Mouse (Mus musculus): Measurements from ENCODE around the gene Mdm2. TPM values are rescaled to one million over a fixed set of nuclear protein-coding genes. Genes with fewer than 3 reads are reported as not detected.

Mdm2 gene
- polyA plus RNA-seq, 1 experiment = 122 TPM

DNA sequence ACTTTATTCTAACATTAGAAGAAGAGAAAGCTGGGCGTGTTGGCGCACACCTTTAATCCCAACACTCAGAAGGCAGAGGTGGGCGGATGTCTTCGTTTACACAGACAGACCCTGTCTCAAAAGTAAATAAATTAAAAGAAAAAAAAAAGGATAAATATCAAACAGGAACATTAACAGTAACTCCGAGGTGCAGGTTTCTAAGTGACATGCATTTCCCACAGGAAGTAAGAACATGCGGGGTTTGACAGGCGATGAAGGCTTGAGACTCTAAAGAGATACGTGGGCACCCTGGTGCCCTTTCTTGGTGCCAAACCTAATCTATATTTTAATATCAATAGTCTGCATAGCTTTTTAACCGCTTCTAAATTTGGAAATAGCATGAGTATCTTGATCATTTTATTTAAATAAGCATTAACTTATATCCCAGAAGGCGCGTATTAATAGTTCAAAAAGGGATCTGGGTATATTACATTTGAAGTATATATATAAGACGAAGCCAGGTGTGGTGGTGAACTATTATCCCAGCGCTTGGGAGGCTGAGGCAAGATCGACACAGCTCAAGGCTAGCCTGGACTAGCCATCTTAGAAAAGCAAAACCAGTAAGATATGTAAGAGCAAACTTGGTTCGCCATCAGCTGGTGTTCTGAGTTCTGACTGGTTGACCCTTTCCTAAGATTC, 25.2 kb downstream of the Mdm2 start:
- no peak for TF ChIP-seq POLR2A (IDR thresholded peaks at IDR 0.05; ENCODE audit: low read depth, low read length)
- no peak for TF ChIP-seq CTCF (IDR thresholded peaks at IDR 0.05; ENCODE audit: borderline replicate concordance, insufficient read depth, low read length)
- H3K4me3 ChIP-seq (ENCODE audit: insufficient read depth, low read length) = no peak overlapping the region
- no peak overlapping the region for H3K27ac ChIP-seq (ENCODE audit: insufficient read depth, low read length)
- no peaks in the 10 kb centered on the region for H3K4me1 ChIP-seq (ENCODE audit: control insufficient read depth, insufficient read depth, low read length)

DNA sequence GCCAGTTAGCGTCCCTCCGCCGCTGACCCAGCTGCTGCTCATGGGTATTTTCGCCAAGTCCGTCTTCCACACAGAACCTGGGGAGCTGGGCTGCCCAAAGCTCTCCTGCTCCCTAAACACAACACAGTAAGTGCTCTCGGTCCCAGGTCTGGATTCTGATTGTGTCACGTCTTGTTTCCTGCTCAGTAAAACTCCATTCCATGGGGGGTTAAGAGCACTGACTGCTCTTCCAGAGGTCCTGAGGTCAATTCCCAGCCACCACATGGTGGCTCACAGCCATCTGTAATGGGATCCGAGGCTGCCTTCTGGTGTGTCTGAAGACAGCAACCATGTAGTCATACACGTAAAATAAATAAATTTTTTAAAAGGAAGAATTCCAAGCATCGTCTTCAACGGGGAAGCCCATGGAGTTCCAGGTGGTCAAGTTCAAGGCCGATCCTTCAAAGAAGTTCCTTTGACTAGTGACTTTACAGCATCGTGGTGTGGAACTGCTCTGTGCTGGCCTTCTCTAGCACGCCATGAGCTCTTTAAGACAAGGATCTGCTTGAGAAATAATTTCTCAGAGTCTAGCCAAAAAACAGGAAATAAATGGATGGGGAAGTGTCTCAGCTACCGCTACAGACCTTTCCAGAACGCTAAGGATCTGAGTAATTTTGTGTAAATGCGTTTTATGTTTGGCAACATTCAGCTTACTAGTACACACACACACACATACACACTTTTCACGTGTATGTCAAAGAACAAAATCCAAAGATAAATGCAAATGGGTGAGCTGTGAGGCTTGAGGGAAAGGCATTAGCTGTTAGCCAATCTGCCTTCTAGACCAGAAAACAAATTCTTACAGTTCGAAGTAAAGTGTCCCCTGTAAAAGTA, 26.0 kb downstream of the Mdm2 start:
- H3K4me3 ChIP-seq (ENCODE audit: insufficient read depth, low read length) = no peak overlapping the region
- H3K27ac ChIP-seq (ENCODE audit: insufficient read depth, low read length) = no peak overlapping the region
- H3K4me1 ChIP-seq (ENCODE audit: control insufficient read depth, insufficient read depth, low read length) = no peaks in the 10 kb centered on the region
- TF ChIP-seq CTCF (IDR thresholded peaks at IDR 0.05; ENCODE audit: borderline replicate concordance, insufficient read depth, low read length) = no peak
- no peak for TF ChIP-seq POLR2A (IDR thresholded peaks at IDR 0.05; ENCODE audit: low read depth, low read length)

DNA sequence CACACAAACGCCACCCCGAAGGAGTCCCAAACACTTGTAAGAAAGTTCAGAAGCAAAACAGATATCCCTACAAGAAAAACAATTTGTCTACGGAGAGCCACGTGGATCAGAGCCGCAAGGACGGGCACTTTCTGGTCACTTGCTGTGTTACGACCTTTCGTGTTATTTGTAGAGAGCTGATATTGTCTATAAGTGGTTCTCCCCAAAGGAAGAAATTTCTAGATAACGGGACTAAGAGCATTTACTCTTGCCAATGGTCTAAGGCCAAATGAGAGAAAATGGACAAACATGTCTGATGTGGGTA, 26.9 kb downstream of the Mdm2 start:
- Histone ChIP-seq H3K27ac (ENCODE audit: insufficient read depth, low read length) (no peak overlapping the region), H3K4me3 (ENCODE audit: insufficient read depth, low read length) (no peak overlapping the region), H3K4me1 (ENCODE audit: control insufficient read depth, insufficient read depth, low read length) (no peaks in the 10 kb centered on the region)
- no peak for TF ChIP-seq POLR2A (IDR thresholded peaks at IDR 0.05; ENCODE audit: low read depth, low read length)
- TF ChIP-seq CTCF (IDR thresholded peaks at IDR 0.05; ENCODE audit: borderline replicate concordance, insufficient read depth, low read length) = no peak

DNA sequence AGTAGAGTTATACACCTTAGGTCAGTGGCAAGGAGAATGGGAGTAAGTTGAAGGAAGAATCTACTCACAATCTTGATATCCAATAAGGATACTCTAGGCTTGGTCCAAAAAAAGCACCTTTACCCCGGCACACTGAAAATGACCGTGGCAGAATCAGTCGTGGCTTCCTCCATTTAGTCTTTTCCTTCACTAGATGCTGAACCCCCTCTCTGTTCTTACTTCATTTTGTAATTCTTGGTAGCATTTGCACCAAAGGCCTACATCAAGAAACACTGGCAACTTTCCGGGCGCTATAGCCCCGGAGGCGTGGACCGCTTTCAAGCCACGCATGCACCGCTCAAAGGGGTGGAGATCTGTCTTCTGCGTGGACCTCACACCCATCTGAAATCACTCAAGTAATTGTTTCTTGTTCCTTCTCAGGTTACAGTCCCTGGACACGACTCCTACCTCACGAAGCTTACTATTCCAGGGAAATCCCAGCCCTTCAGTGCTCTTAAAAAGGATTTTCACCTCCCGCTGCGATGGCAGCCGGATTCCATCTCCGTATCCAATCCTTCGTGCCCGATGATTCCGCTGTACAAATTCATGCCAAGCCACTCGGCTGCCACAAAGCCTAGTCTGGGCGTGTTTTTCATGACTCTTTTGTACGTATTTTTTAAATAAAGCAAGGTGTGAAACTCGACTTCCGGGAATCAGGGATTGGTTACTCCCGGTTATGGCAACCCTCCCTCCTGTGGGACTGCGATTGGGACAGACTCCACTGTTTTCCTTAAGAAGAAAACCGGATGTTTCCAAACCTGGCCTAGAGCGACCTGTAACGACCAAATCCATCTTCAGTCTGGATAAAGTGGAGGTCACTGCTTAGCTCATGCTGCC, 27.5 kb downstream of the Mdm2 start:
- no peak overlapping the region for H3K27ac ChIP-seq (ENCODE audit: insufficient read depth, low read length)
- H3K4me3 ChIP-seq (ENCODE audit: insufficient read depth, low read length) = no peak overlapping the region
- TF ChIP-seq POLR2A (IDR thresholded peaks at IDR 0.05; ENCODE audit: low read depth, low read length) (no peak), CTCF (IDR thresholded peaks at IDR 0.05; ENCODE audit: borderline replicate concordance, insufficient read depth, low read length) (no peak)
- H3K4me1 ChIP-seq (ENCODE audit: control insufficient read depth, insufficient read depth, low read length) = no peaks in the 10 kb centered on the region

DNA sequence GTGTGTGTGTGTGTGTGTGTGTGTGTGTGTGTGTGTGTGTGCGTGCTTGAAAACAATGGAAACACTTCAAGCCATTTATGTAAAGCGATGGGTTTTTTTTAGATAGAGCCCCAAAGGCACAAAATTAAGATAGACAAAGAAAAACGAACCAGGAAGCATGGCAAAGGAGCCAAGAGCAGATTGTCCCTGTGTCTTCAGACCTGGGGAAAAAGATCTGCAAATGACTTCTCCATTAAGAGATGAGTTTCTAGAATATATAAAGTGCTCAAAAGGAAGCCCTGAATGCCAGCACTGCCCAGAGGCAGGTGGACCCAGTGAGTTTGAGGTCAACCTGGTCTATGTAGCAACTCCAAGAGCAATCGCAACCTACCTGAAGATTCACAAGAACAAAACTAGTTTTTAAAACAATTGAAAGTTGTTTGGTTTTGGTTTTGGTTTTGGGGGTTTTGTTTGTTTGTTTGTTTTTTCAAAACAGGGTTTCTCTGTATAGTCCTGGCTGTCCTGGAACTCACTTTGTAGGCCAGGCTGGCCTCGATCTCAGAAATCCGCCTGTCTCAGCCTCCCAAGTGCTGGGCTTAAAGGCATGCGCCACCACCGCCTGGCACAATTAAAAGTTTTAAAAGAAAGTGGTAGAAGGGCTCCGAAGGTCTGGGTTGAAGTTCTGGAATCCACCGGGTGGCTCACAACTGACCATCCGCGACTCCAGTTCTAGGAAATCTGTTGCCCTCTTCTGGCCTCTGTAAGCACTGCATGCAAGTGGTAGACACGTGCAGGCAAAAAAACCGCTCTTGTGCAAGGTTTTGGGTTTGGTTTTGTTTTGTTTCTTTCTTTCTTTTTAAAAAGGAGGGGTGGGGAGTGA, 28.3 kb downstream of the Mdm2 start:
- TF ChIP-seq POLR2A (IDR thresholded peaks at IDR 0.05; ENCODE audit: low read depth, low read length) = no peak
- peak; percentile 18; the same call in 1 of the 2 replicates for TF ChIP-seq CTCF (IDR thresholded peaks at IDR 0.05; ENCODE audit: borderline replicate concordance, insufficient read depth, low read length)
- H3K27ac ChIP-seq (ENCODE audit: insufficient read depth, low read length) = no peak overlapping the region
- H3K4me1 ChIP-seq (ENCODE audit: control insufficient read depth, insufficient read depth, low read length) = no peaks in the 10 kb centered on the region
- no peak overlapping the region for H3K4me3 ChIP-seq (ENCODE audit: insufficient read depth, low read length)

DNA sequence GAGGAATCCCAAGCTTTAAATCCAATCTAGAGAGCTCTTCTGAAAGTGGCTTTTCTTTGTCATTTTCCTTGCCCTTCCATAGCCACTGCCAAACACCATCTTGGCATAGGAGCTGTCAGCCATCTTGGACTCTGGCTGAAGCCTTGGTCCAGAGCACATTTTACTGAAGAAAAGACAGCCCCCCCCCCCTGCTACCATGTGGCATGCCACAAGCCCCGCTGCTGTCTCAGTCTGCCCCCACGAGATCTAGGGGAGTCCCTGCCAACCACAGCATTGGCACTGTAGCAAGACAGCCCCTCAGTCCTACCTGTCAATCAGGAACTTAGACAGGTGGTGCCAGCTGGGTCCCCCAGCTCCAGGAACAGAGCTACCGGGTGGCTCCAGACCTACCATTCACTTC, 29.0 kb downstream of the Mdm2 start:
- no peak overlapping the region for H3K4me3 ChIP-seq (ENCODE audit: insufficient read depth, low read length)
- no peaks in the 10 kb centered on the region for H3K4me1 ChIP-seq (ENCODE audit: control insufficient read depth, insufficient read depth, low read length)
- TF ChIP-seq CTCF (IDR thresholded peaks at IDR 0.05; ENCODE audit: borderline replicate concordance, insufficient read depth, low read length) (no peak), POLR2A (IDR thresholded peaks at IDR 0.05; ENCODE audit: low read depth, low read length) (no peak)
- H3K27ac ChIP-seq (ENCODE audit: insufficient read depth, low read length) = no peak overlapping the region

DNA sequence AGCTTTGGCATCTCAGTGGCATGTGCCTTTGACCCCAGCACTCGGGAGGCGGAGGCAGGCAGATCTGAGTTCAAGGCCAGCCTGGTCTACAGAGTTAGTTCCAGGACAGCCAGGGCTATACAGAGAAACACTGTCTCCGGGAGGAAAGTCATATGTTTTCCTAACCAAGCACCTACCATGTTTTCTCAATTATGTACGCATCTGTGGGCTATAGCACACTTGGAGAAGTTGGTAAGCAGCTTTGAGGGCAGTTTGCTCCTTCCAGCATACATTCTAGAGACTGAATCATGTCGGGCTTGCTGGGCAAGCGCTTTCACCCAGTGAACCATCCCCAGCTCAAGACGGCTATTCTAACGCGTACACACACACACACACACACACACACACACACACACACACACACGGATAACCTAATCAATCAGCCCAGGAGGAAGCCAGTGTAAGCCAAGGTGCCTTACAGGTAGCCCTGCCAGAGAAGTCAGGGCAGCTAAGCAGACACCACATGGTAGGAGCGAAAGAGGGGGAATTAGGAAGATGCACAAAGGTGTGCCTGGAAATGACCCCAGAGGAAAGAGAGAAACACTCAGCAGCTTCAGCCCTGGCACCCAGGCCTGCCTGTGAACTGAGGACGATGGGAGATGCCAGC, 29.6 kb downstream of the Mdm2 start:
- H3K4me3 ChIP-seq (ENCODE audit: insufficient read depth, low read length) = no peak overlapping the region
- H3K27ac ChIP-seq (ENCODE audit: insufficient read depth, low read length) = no peak overlapping the region
- TF ChIP-seq POLR2A (IDR thresholded peaks at IDR 0.05; ENCODE audit: low read depth, low read length) = no peak
- no peak for TF ChIP-seq CTCF (IDR thresholded peaks at IDR 0.05; ENCODE audit: borderline replicate concordance, insufficient read depth, low read length)
- no peaks in the 10 kb centered on the region for H3K4me1 ChIP-seq (ENCODE audit: control insufficient read depth, insufficient read depth, low read length)

DNA sequence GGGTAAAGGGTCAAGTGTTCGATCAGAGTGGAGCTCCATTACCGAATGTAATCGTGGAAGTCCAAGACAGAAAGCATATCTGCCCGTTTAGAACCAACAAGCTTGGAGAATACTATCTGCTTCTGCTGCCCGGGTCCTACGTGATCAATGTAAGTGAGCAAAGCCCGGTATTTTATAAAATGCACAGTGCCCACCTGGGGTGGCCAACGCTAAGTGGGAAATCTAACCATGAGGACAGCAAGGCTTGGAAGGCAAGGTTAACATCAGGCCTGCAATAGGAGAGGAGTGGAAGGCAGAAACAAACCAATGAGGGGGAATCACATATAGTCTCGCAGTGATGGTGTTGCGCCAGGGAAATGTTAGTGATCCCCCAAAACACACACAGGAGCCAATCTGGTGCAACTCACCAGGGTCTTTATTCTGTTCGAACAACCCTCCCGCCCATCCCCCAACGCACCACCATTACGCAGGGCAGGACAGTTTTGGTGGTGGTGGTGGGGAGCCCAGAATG, 30.5 kb downstream of the Mdm2 start:
- TF ChIP-seq CTCF (IDR thresholded peaks at IDR 0.05; ENCODE audit: borderline replicate concordance, insufficient read depth, low read length) (no peak), POLR2A (IDR thresholded peaks at IDR 0.05; ENCODE audit: low read depth, low read length) (no peak)
- H3K4me1 ChIP-seq (ENCODE audit: control insufficient read depth, insufficient read depth, low read length) = no peaks in the 10 kb centered on the region
- H3K4me3 ChIP-seq (ENCODE audit: insufficient read depth, low read length) = no peak overlapping the region
- no peak overlapping the region for H3K27ac ChIP-seq (ENCODE audit: insufficient read depth, low read length)

Data from embryonic fibroblast, embryonic 13.5 days (primary cell).